Mouse (Mus musculus): ENCODE data around the gene Ndrg4. TPM values are rescaled to one million over a fixed set of nuclear protein-coding genes. Genes with fewer than 3 reads are reported as not detected.

Ndrg4 gene
- polyA plus RNA-seq (2015; fragmentation: Nextera tagmentation; extraction: Ambion mirVana) = 374 and 395 TPM in 2 replicates

DNA sequence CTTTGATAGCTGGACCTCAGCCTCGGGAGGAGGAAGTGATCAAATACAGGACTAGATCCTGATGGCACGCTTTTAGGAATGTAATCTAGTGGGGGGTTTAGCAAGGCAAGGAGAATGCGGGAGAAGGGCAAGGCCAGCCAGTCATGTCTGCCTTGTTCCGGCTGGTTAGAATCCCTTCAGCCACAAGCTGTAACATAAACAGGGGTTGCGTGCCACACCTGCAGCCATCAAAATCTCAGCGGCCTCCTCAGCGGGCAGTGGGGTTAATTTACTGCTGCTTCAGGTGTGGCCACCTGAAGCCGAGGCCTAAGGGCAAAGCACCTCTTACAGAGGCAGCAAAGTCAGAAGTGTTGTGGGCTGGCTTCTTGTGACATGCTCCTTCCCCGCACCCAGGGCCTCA lies at the start of gene Ndrg4:
Ndrg4 (plus strand) TSS at position 350 of the 400 bp plus-strand sequence.
- Histone ChIP-seq H3K4me1 (ENCODE audit: control insufficient read depth, insufficient read depth, low read length) (peaks cover 6% of the 10 kb centered on the region; the same call in 1 of the 2 replicates), H3K27me3 (ENCODE audit: control insufficient read depth, insufficient read depth, low read length) (peaks cover 25% of the 10 kb centered on the region), H3K27ac (ENCODE audit: low read length) (no peak within 1 kb of the TSS), H3K9me3 (replicated peaks; ENCODE audit: control insufficient read depth, low read length) (no peaks in the 10 kb centered on the region), H3K36me3 (ENCODE audit: control insufficient read depth, insufficient read depth) (no peaks in the 10 kb centered on the region), H3K9ac (ENCODE audit: low read length) (peak within 1 kb of the TSS; percentile 75), H3K4me2 (ENCODE audit: low read depth, low read length) (peak within 1 kb of the TSS; percentile 98), H3K4me3 (ENCODE audit: low read length) (peak within 1 kb of the TSS; percentile 70)
- no peak for ATAC-seq (replicated peaks; ENCODE audit: extremely low read depth, insufficient read depth, low FRiP score)
- 54% methylated on average over 9 of the region's 9 CpGs for WGBS

DNA sequence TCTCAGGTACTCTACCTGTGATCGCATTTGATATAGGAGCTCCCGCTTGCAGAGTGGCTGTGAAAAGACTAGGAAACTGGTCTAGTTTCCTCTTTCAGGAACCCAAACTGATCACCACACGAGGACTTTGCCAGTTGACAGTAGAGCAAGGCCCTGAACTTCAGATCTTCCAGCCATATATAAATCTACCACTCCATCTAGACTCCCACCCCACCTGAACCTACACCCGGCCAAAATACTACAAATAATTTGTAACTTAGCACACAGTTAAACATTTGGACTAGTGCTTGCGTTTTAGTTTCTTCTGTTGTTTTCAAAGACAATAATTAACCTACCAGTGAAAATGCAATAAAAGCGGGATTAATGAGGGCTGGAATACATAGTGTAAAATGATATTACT lies 43.9 kb upstream of the Ndrg4 start:
- no peak for ATAC-seq (replicated peaks; ENCODE audit: extremely low read depth, insufficient read depth, low FRiP score)
- no peak overlapping the region for H3K27ac ChIP-seq (ENCODE audit: low read length)
- no peaks in the 10 kb centered on the region for H3K36me3 ChIP-seq (ENCODE audit: control insufficient read depth, insufficient read depth)
- peaks cover 9% of the 10 kb centered on the region; the same call in 1 of the 2 replicates for H3K4me1 ChIP-seq (ENCODE audit: control insufficient read depth, insufficient read depth, low read length)
- H3K4me3 ChIP-seq (ENCODE audit: low read length) = peak overlapping the region; percentile 74
- H3K9ac ChIP-seq (ENCODE audit: low read length) = no peak overlapping the region
- no peaks in the 10 kb centered on the region for H3K9me3 ChIP-seq (replicated peaks; ENCODE audit: control insufficient read depth, low read length)
- 79% methylated on average over 6 of the region's 6 CpGs for WGBS
- H3K27me3 ChIP-seq (ENCODE audit: control insufficient read depth, insufficient read depth, low read length) = no peaks in the 10 kb centered on the region
- peak overlapping the region; percentile 94 for H3K4me2 ChIP-seq (ENCODE audit: low read depth, low read length)

DNA sequence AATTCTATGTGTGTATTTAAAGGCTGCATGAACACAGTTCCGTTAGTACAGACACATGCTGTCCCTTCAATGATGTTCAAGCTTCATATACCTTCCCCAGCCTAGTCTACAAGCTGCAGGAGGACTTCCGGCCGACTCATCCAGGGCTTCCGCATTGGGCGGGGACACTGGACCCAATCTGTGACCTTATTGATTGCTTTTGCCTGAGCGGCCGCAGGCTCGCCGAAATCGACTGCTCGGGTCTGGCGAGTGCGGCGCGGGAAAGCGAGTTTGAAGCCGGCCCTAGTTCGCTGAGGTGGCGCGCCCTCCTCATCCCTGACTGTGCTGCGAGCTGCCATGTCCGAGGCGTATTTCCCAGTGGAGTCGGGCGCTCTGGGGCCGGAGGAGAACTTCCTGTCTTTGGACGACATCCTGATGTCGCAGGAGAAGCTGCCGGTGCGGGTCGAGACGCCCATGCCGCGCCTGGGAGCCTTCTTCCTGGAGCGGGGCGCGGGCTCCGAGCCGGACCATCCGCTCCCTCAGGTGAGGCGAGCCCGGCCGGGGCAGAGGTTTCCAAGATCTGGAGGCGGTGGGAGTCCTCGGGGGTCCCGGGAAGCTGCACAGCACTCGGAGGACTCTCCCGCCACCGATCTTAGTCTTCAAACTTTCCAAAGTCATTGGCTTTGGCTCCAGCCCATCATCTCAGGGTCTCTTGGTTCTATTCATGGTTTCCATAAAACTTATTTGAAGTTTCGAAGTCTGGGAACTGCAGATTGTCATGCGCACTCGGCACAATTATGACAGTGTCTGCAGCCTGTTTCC lies 43.3 kb upstream of the Ndrg4 start, which contains the start of gene Gins3:
Gins3 (plus strand) TSS at position 192 of the 801 bp plus-strand sequence.
- peak within 1 kb of the TSS; percentile 76 for H3K9ac ChIP-seq (ENCODE audit: low read length)
- peak within 1 kb of the TSS; percentile 74 for H3K4me3 ChIP-seq (ENCODE audit: low read length)
- H3K4me2 ChIP-seq (ENCODE audit: low read depth, low read length) = peak within 1 kb of the TSS; percentile 94
- ATAC-seq (replicated peaks; ENCODE audit: extremely low read depth, insufficient read depth, low FRiP score) = peak; percentile 90
- WGBS = 1% methylated on average over 52 of the region's 52 CpGs
- H3K27ac ChIP-seq (ENCODE audit: low read length) = 0 out of 2 replicates have a peak within 1 kb of the TSS, but pooled peaks have one; percentile 40
- no peaks in the 10 kb centered on the region for H3K36me3 ChIP-seq (ENCODE audit: control insufficient read depth, insufficient read depth)
- no peaks in the 10 kb centered on the region for H3K27me3 ChIP-seq (ENCODE audit: control insufficient read depth, insufficient read depth, low read length)
- peaks cover 9% of the 10 kb centered on the region; the same call in 1 of the 2 replicates for H3K4me1 ChIP-seq (ENCODE audit: control insufficient read depth, insufficient read depth, low read length)
- H3K9me3 ChIP-seq (replicated peaks; ENCODE audit: control insufficient read depth, low read length) = no peaks in the 10 kb centered on the region

DNA sequence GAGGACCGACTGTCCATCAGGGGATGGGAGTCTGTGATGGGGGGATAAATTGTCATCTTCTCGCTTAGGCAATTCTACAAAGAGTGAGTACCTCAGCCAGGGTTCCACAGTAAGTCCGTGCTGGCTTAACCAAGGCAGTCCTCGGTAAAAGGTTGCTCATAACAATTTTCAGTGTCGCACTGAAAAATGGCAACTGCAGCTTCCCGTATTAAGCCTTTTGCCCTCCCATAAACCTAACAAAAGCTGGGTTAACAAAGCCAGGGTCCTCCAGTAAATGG lies 42.8 kb upstream of the Ndrg4 start:
- Histone ChIP-seq H3K4me1 (ENCODE audit: control insufficient read depth, insufficient read depth, low read length) (peaks cover 9% of the 10 kb centered on the region; the same call in 1 of the 2 replicates), H3K9ac (ENCODE audit: low read length) (peak overlapping the region; percentile 76), H3K4me3 (ENCODE audit: low read length) (peak overlapping the region; percentile 74), H3K4me2 (ENCODE audit: low read depth, low read length) (peak overlapping the region; percentile 94), H3K27me3 (ENCODE audit: control insufficient read depth, insufficient read depth, low read length) (no peaks in the 10 kb centered on the region), H3K9me3 (replicated peaks; ENCODE audit: control insufficient read depth, low read length) (no peaks in the 10 kb centered on the region), H3K36me3 (ENCODE audit: control insufficient read depth, insufficient read depth) (no peaks in the 10 kb centered on the region), H3K27ac (ENCODE audit: low read length) (no peak overlapping the region)
- ATAC-seq (replicated peaks; ENCODE audit: extremely low read depth, insufficient read depth, low FRiP score) = no peak
- 2% methylated on average over 6 of the region's 6 CpGs for WGBS

DNA sequence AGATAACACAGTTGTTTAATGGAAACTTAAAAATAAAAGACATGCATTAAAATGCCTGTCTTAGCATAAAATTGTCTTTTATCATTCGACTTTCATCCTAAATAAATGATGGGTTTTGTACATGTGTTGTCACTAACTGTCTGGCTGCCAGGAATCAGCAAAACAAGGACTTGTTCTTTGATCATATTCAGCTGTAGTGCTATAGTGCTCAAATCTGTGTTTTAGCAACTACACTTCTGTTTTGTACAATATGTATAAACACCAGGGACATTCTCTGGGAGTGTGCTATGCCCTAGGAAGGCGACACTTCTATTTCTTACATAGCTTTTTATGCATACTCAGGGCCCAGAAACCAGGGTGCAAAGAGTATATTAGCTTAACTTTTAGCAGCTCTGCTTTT lies 31.8 kb upstream of the Ndrg4 start:
- Histone ChIP-seq H3K4me2 (ENCODE audit: low read depth, low read length) (no peak overlapping the region), H3K9me3 (replicated peaks; ENCODE audit: control insufficient read depth, low read length) (no peaks in the 10 kb centered on the region), H3K36me3 (ENCODE audit: control insufficient read depth, insufficient read depth) (peaks cover 13% of the 10 kb centered on the region; the same call in 1 of the 2 replicates), H3K27me3 (ENCODE audit: control insufficient read depth, insufficient read depth, low read length) (no peaks in the 10 kb centered on the region), H3K4me1 (ENCODE audit: control insufficient read depth, insufficient read depth, low read length) (no peaks in the 10 kb centered on the region), H3K9ac (ENCODE audit: low read length) (no peak overlapping the region), H3K4me3 (ENCODE audit: low read length) (no peak overlapping the region), H3K27ac (ENCODE audit: low read length) (no peak overlapping the region)
- ATAC-seq (replicated peaks; ENCODE audit: extremely low read depth, insufficient read depth, low FRiP score) = no peak
- 79% methylated on average over 2 of the region's 2 CpGs for WGBS

DNA sequence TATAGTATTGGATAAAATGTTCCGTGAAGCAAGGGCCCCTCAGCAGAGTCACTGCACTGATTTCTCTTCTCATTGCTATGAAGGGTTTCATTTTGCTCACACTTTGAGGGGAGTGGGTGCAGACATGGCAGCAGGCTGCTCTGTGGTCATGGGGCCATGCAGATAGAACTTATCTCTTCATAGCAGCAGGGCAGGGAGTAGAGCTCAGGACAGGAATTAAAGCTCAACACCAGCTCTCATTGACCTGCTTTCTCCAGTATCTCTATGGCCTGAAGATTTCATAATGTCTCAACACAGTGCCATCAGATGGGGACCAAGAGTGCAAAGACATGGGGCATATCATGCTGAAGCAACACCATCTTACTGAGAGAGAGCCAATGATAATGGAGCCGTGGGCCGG lies 28.5 kb upstream of the Ndrg4 start:
- H3K4me2 ChIP-seq (ENCODE audit: low read depth, low read length) = no peak overlapping the region
- H3K27me3 ChIP-seq (ENCODE audit: control insufficient read depth, insufficient read depth, low read length) = no peaks in the 10 kb centered on the region
- peaks cover 6% of the 10 kb centered on the region; the same call in 1 of the 2 replicates for H3K36me3 ChIP-seq (ENCODE audit: control insufficient read depth, insufficient read depth)
- H3K4me1 ChIP-seq (ENCODE audit: control insufficient read depth, insufficient read depth, low read length) = no peaks in the 10 kb centered on the region
- H3K27ac ChIP-seq (ENCODE audit: low read length) = no peak overlapping the region
- H3K9ac ChIP-seq (ENCODE audit: low read length) = no peak overlapping the region
- WGBS = 79% methylated on average over 3 of the region's 3 CpGs
- no peak for ATAC-seq (replicated peaks; ENCODE audit: extremely low read depth, insufficient read depth, low FRiP score)
- no peaks in the 10 kb centered on the region for H3K9me3 ChIP-seq (replicated peaks; ENCODE audit: control insufficient read depth, low read length)
- H3K4me3 ChIP-seq (ENCODE audit: low read length) = no peak overlapping the region

DNA sequence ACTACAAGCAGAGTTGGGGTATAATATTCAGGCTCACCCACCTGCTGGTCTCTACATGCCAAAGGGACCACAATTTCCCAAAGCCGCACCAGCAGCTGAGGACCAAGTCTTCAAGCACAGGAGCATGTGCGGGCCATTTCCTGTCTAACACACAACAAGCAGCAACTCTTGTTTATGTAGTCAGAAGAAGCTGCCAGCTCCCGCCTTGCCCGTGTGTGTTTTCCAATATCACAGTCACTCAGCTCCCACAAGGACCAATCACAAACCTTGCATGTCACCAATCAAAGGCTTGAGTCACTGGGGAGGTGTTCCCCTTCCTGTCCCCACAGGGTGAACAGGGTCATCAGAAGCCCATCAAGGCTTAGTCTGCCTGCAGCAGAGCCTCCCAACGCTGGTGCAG lies 23.4 kb upstream of the Ndrg4 start:
- 63% methylated on average over 5 of the region's 5 CpGs for WGBS

DNA sequence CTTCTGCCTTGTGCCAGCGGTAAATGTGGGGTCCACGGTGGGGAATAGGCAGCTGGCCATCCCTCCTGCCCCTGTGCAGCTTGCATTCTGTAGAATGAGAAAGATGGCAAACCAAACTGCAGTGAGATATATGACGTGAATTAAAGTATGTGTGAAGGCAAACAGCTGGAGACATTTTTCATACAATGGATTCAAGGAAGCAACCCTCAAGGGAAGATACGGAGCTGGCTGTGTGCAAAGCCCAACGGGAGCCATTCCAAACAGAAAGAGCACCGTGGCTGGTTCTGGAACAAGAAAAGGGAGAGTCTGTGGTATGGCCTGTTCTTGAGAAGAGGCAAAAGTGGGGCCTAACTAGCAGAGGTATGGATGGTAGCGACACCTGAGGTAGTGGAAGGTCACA lies 20.9 kb upstream of the Ndrg4 start:
- Histone ChIP-seq H3K9ac (ENCODE audit: low read length) (no peak overlapping the region), H3K4me1 (ENCODE audit: control insufficient read depth, insufficient read depth, low read length) (peaks cover 5% of the 10 kb centered on the region), H3K27me3 (ENCODE audit: control insufficient read depth, insufficient read depth, low read length) (no peaks in the 10 kb centered on the region), H3K4me3 (ENCODE audit: low read length) (no peak overlapping the region), H3K4me2 (ENCODE audit: low read depth, low read length) (no peak overlapping the region), H3K9me3 (replicated peaks; ENCODE audit: control insufficient read depth, low read length) (no peaks in the 10 kb centered on the region), H3K36me3 (ENCODE audit: control insufficient read depth, insufficient read depth) (no peaks in the 10 kb centered on the region), H3K27ac (ENCODE audit: low read length) (no peak overlapping the region)
- ATAC-seq (replicated peaks; ENCODE audit: extremely low read depth, insufficient read depth, low FRiP score) = no peak
- WGBS = 74% methylated on average over 7 of the region's 7 CpGs

More for the DNA sequence above, 23.4 kb upstream of the Ndrg4 start:
- H3K36me3 ChIP-seq (ENCODE audit: control insufficient read depth, insufficient read depth) = no peaks in the 10 kb centered on the region
- H3K4me3 ChIP-seq (ENCODE audit: low read length) = no peak overlapping the region
- no peak for ATAC-seq (replicated peaks; ENCODE audit: extremely low read depth, insufficient read depth, low FRiP score)
- no peak overlapping the region for H3K4me2 ChIP-seq (ENCODE audit: low read depth, low read length)
- no peaks in the 10 kb centered on the region for H3K4me1 ChIP-seq (ENCODE audit: control insufficient read depth, insufficient read depth, low read length)
- H3K27me3 ChIP-seq (ENCODE audit: control insufficient read depth, insufficient read depth, low read length) = no peaks in the 10 kb centered on the region
- H3K27ac ChIP-seq (ENCODE audit: low read length) = no peak overlapping the region
- H3K9ac ChIP-seq (ENCODE audit: low read length) = no peak overlapping the region
- H3K9me3 ChIP-seq (replicated peaks; ENCODE audit: control insufficient read depth, low read length) = no peaks in the 10 kb centered on the region

DNA sequence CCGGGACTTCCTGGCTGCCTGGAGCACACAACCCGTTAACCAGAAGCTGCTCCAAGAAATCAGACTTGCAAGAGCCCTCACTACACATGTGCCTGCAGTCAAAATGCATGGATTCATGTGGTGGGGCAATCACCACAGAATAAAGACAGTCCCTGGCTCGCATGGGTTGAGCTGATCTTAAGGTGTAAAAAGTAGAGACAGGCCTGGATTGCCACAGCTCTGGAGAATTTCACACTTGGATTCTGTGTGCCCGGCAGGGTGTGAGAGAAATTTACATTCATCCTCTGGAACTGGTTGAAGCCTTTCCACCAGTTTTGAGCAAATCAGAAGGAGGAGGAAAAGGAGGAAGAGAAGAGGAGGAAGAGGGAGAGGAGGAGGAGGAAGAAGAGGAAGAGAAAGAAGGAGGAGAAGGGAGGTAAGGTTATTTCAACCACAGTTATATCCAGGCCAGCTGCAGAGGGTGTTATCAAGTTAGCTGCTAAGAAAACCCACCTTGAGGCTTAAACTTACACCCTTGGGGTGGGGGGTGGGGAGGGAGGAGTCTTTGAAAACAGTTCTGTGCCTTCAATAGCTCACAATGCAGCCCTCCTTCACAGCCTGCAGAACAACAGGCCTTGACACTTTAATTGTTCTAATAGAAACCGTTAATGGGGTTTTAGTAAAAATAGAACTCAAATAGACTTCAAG lies 20.3 kb upstream of the Ndrg4 start:
- ATAC-seq (replicated peaks; ENCODE audit: extremely low read depth, insufficient read depth, low FRiP score) = no peak
- Histone ChIP-seq H3K4me3 (ENCODE audit: low read length) (no peak overlapping the region), H3K4me2 (ENCODE audit: low read depth, low read length) (no peak overlapping the region), H3K9me3 (replicated peaks; ENCODE audit: control insufficient read depth, low read length) (no peaks in the 10 kb centered on the region), H3K4me1 (ENCODE audit: control insufficient read depth, insufficient read depth, low read length) (peaks cover 5% of the 10 kb centered on the region), H3K36me3 (ENCODE audit: control insufficient read depth, insufficient read depth) (no peaks in the 10 kb centered on the region), H3K27me3 (ENCODE audit: control insufficient read depth, insufficient read depth, low read length) (no peaks in the 10 kb centered on the region), H3K9ac (ENCODE audit: low read length) (no peak overlapping the region), H3K27ac (ENCODE audit: low read length) (no peak overlapping the region)
- WGBS = 52% methylated on average over 5 of the region's 5 CpGs

Data from heart, embryonic 16.5 days (tissue).